Mouse (Mus musculus): ENCODE results near the gene Gins3. TPM values are rescaled to one million over a fixed set of nuclear protein-coding genes. Genes with fewer than 3 reads are reported as not detected.
"Not testable (repeated sequence)": the region's sequence is repeated elsewhere in the genome, so short reads cannot be mapped to it uniquely, and the experiment has no call there.

Gins3 gene
- polyA plus RNA-seq, 1 experiment from 2014 or later = 25.0 TPM

GRCm38 (mm10) chr8:95599861-95600260, 33.4 kb upstream of the Gins3 start:
- no peaks in the 10 kb centered on the region for H3K4me1 ChIP-seq (ENCODE audit: control insufficient read depth, insufficient read depth, low read length)
- H3K27ac ChIP-seq (ENCODE audit: low read length) = no peak overlapping the region
- WGBS = 8% methylated on average over 11 of the region's 11 CpGs
- no peak for ATAC-seq (ENCODE audit: insufficient number of reproducible peaks, insufficient read depth, low FRiP score, low read depth)
- H3K4me2 ChIP-seq (replicated peaks; ENCODE audit: low read depth, low read length) = no peak overlapping the region
- H3K4me3 ChIP-seq (ENCODE audit: low read depth, low read length) = no peak overlapping the region
- no peak overlapping the region for H3K9ac ChIP-seq (replicated peaks; ENCODE audit: low read depth, low read length)
- no peaks in the 10 kb centered on the region for H3K36me3 ChIP-seq (ENCODE audit: control insufficient read depth, insufficient read depth, low read length)
- H3K9me3 ChIP-seq (ENCODE audit: control insufficient read depth, low read depth, low read length) = no peaks in the 10 kb centered on the region
- H3K27me3 ChIP-seq (ENCODE audit: control insufficient read depth, insufficient read depth, low read length) = no peaks in the 10 kb centered on the region

- WGBS = 78% methylated on average over 15 of the region's 15 CpGs
- no peaks in the 10 kb centered on the region for H3K27me3 ChIP-seq (ENCODE audit: control insufficient read depth, insufficient read depth, low read length)
Measured at GRCm38 (mm10) chr8:95601306-95601705, 31.9 kb upstream of the Gins3 start.

GRCm38 (mm10) chr8:95602168-95602567, 31.1 kb upstream of the Gins3 start:
- no peak for ATAC-seq (ENCODE audit: insufficient number of reproducible peaks, insufficient read depth, low FRiP score, low read depth)
- no peak overlapping the region for H3K27ac ChIP-seq (ENCODE audit: low read length)
- WGBS = 79% methylated on average over 2 of the region's 2 CpGs
- H3K9ac ChIP-seq (replicated peaks; ENCODE audit: low read depth, low read length) = no peak overlapping the region
- no peaks in the 10 kb centered on the region for H3K27me3 ChIP-seq (ENCODE audit: control insufficient read depth, insufficient read depth, low read length)
- H3K36me3 ChIP-seq (ENCODE audit: control insufficient read depth, insufficient read depth, low read length) = no peaks in the 10 kb centered on the region
- H3K9me3 ChIP-seq (ENCODE audit: control insufficient read depth, low read depth, low read length) = no peaks in the 10 kb centered on the region
- H3K4me1 ChIP-seq (ENCODE audit: control insufficient read depth, insufficient read depth, low read length) = no peaks in the 10 kb centered on the region
- no peak overlapping the region for H3K4me3 ChIP-seq (ENCODE audit: low read depth, low read length)
- H3K4me2 ChIP-seq (replicated peaks; ENCODE audit: low read depth, low read length) = no peak overlapping the region

More at GRCm38 (mm10) chr8:95601306-95601705, 31.9 kb upstream of the Gins3 start:
- Histone ChIP-seq H3K4me2 (replicated peaks; ENCODE audit: low read depth, low read length) (no peak overlapping the region), H3K4me3 (ENCODE audit: low read depth, low read length) (no peak overlapping the region), H3K9me3 (ENCODE audit: control insufficient read depth, low read depth, low read length) (no peaks in the 10 kb centered on the region), H3K27ac (ENCODE audit: low read length) (no peak overlapping the region), H3K36me3 (ENCODE audit: control insufficient read depth, insufficient read depth, low read length) (no peaks in the 10 kb centered on the region), H3K4me1 (ENCODE audit: control insufficient read depth, insufficient read depth, low read length) (no peaks in the 10 kb centered on the region), H3K9ac (replicated peaks; ENCODE audit: low read depth, low read length) (no peak overlapping the region)
- ATAC-seq (ENCODE audit: insufficient number of reproducible peaks, insufficient read depth, low FRiP score, low read depth) = no peak

GRCm38 (mm10) chr8:95606509-95606908, 26.7 kb upstream of the Gins3 start:
- not testable (repeated sequence) for H3K27ac ChIP-seq (ENCODE audit: low read length); H3K9me3 ChIP-seq (ENCODE audit: control insufficient read depth, low read depth, low read length); ATAC-seq (ENCODE audit: insufficient number of reproducible peaks, insufficient read depth, low FRiP score, low read depth); H3K9ac ChIP-seq (replicated peaks; ENCODE audit: low read depth, low read length); H3K36me3 ChIP-seq (ENCODE audit: control insufficient read depth, insufficient read depth, low read length); H3K4me3 ChIP-seq (ENCODE audit: low read depth, low read length); H3K4me1 ChIP-seq (ENCODE audit: control insufficient read depth, insufficient read depth, low read length); H3K27me3 ChIP-seq (ENCODE audit: control insufficient read depth, insufficient read depth, low read length); H3K4me2 ChIP-seq (replicated peaks; ENCODE audit: low read depth, low read length)
- WGBS = 22% methylated on average over 4 of the region's 5 CpGs

- Histone ChIP-seq H3K9ac (replicated peaks; ENCODE audit: low read depth, low read length) (no peak overlapping the region), H3K27ac (ENCODE audit: low read length) (no peak overlapping the region), H3K27me3 (ENCODE audit: control insufficient read depth, insufficient read depth, low read length) (no peaks in the 10 kb centered on the region), H3K4me1 (ENCODE audit: control insufficient read depth, insufficient read depth, low read length) (no peaks in the 10 kb centered on the region), H3K9me3 (ENCODE audit: control insufficient read depth, low read depth, low read length) (no peaks in the 10 kb centered on the region), H3K4me2 (replicated peaks; ENCODE audit: low read depth, low read length) (no peak overlapping the region), H3K4me3 (ENCODE audit: low read depth, low read length) (no peak overlapping the region), H3K36me3 (ENCODE audit: control insufficient read depth, insufficient read depth, low read length) (no peaks in the 10 kb centered on the region)
- ATAC-seq (ENCODE audit: insufficient number of reproducible peaks, insufficient read depth, low FRiP score, low read depth) = no peak
- 56% methylated on average over 9 of the region's 9 CpGs for WGBS
Measured at GRCm38 (mm10) chr8:95607210-95607609, 26.0 kb upstream of the Gins3 start.

- H3K9me3 ChIP-seq (ENCODE audit: control insufficient read depth, low read depth, low read length) = no peaks in the 10 kb centered on the region
- no peaks in the 10 kb centered on the region for H3K27me3 ChIP-seq (ENCODE audit: control insufficient read depth, insufficient read depth, low read length)
- H3K27ac ChIP-seq (ENCODE audit: low read length) = no peak overlapping the region
- no peaks in the 10 kb centered on the region for H3K36me3 ChIP-seq (ENCODE audit: control insufficient read depth, insufficient read depth, low read length)
- no peak overlapping the region for H3K4me2 ChIP-seq (replicated peaks; ENCODE audit: low read depth, low read length)
- WGBS = 85% methylated on average over 5 of the region's 5 CpGs
- no peaks in the 10 kb centered on the region for H3K4me1 ChIP-seq (ENCODE audit: control insufficient read depth, insufficient read depth, low read length)
- ATAC-seq (ENCODE audit: insufficient number of reproducible peaks, insufficient read depth, low FRiP score, low read depth) = no peak
- no peak overlapping the region for H3K4me3 ChIP-seq (ENCODE audit: low read depth, low read length)
- no peak overlapping the region for H3K9ac ChIP-seq (replicated peaks; ENCODE audit: low read depth, low read length)
Measured at GRCm38 (mm10) chr8:95609406-95609805, 23.8 kb upstream of the Gins3 start.

- 67% methylated on average over 14 of the region's 14 CpGs for WGBS
- Histone ChIP-seq H3K4me3 (ENCODE audit: low read depth, low read length) (no peak overlapping the region), H3K36me3 (ENCODE audit: control insufficient read depth, insufficient read depth, low read length) (no peaks in the 10 kb centered on the region), H3K27ac (ENCODE audit: low read length) (no peak overlapping the region), H3K9me3 (ENCODE audit: control insufficient read depth, low read depth, low read length) (no peaks in the 10 kb centered on the region), H3K4me1 (ENCODE audit: control insufficient read depth, insufficient read depth, low read length) (no peaks in the 10 kb centered on the region), H3K4me2 (replicated peaks; ENCODE audit: low read depth, low read length) (no peak overlapping the region), H3K9ac (replicated peaks; ENCODE audit: low read depth, low read length) (no peak overlapping the region), H3K27me3 (ENCODE audit: control insufficient read depth, insufficient read depth, low read length) (no peaks in the 10 kb centered on the region)
- no peak for ATAC-seq (ENCODE audit: insufficient number of reproducible peaks, insufficient read depth, low FRiP score, low read depth)
Measured at GRCm38 (mm10) chr8:95610749-95611148, 22.5 kb upstream of the Gins3 start.

- no peak for ATAC-seq (ENCODE audit: insufficient number of reproducible peaks, insufficient read depth, low FRiP score, low read depth)
- no peak overlapping the region for H3K4me2 ChIP-seq (replicated peaks; ENCODE audit: low read depth, low read length)
Measured at GRCm38 (mm10) chr8:95611769-95612168, 21.5 kb upstream of the Gins3 start.

GRCm38 (mm10) chr8:95616383-95616782, 16.9 kb upstream of the Gins3 start:
- Histone ChIP-seq H3K9me3 (ENCODE audit: control insufficient read depth, low read depth, low read length) (no peaks in the 10 kb centered on the region), H3K4me3 (ENCODE audit: low read depth, low read length) (no peak overlapping the region), H3K36me3 (ENCODE audit: control insufficient read depth, insufficient read depth, low read length) (no peaks in the 10 kb centered on the region), H3K27ac (ENCODE audit: low read length) (no peak overlapping the region), H3K27me3 (ENCODE audit: control insufficient read depth, insufficient read depth, low read length) (no peaks in the 10 kb centered on the region), H3K4me1 (ENCODE audit: control insufficient read depth, insufficient read depth, low read length) (no peaks in the 10 kb centered on the region), H3K9ac (replicated peaks; ENCODE audit: low read depth, low read length) (no peak overlapping the region), H3K4me2 (replicated peaks; ENCODE audit: low read depth, low read length) (no peak overlapping the region)
- WGBS = 83% methylated on average over 7 of the region's 7 CpGs
- no peak for ATAC-seq (ENCODE audit: insufficient number of reproducible peaks, insufficient read depth, low FRiP score, low read depth)

More at GRCm38 (mm10) chr8:95611769-95612168, 21.5 kb upstream of the Gins3 start:
- no peaks in the 10 kb centered on the region for H3K4me1 ChIP-seq (ENCODE audit: control insufficient read depth, insufficient read depth, low read length)
- 54% methylated on average over 5 of the region's 5 CpGs for WGBS
- H3K9me3 ChIP-seq (ENCODE audit: control insufficient read depth, low read depth, low read length) = no peaks in the 10 kb centered on the region
- no peak overlapping the region for H3K27ac ChIP-seq (ENCODE audit: low read length)
- no peaks in the 10 kb centered on the region for H3K36me3 ChIP-seq (ENCODE audit: control insufficient read depth, insufficient read depth, low read length)
- no peak overlapping the region for H3K9ac ChIP-seq (replicated peaks; ENCODE audit: low read depth, low read length)
- no peak overlapping the region for H3K4me3 ChIP-seq (ENCODE audit: low read depth, low read length)
- H3K27me3 ChIP-seq (ENCODE audit: control insufficient read depth, insufficient read depth, low read length) = no peaks in the 10 kb centered on the region

Data from stomach, embryonic 14.5 days (tissue).